Comparison of ENCODE assay signal across 8 mouse cellular contexts in genomic region chr4:138922131-138922459, GRCm38 (mm10). TPM values are rescaled to one million over a fixed set of nuclear protein-coding genes. Genes with fewer than 3 reads are reported as not detected.
A peak's percentile ranks its signal among the peaks of the same experiment; 100 is the strongest.
DNase-seq lines count a peak whose midpoint lies in the region; ATAC-seq and TF ChIP-seq lines count a peak whose summit lies in the region.

No protein-coding gene starts in this region.

- H3K4me3 ChIP-seq in ES-Bruce4 (ENCODE audit: low read depth, low read length): peak overlapping the region; percentile 38
- peak overlapping the region; percentile 16 for H3K4me3 ChIP-seq in forebrain, embryonic 14.5 days (ENCODE audit: low read depth, low read length)
- no peak overlapping the region for H3K4me3 ChIP-seq in liver, embryonic 15.5 days (replicated peaks)
- peak overlapping the region; percentile 21 for H3K4me3 ChIP-seq in neural tube, embryonic 13.5 days

- peak; percentile 81 for ATAC-seq in forebrain, embryonic 14.5 days
- no peak for ATAC-seq in liver, embryonic 15.5 days (ENCODE audit: insufficient read depth)
- peak; percentile 90 for ATAC-seq in neural tube, embryonic 13.5 days (ENCODE audit: low read depth)

- TF ChIP-seq POLR2A in ES-Bruce4 (IDR thresholded peaks at IDR 0.05; ENCODE audit: insufficient read depth, low read length): no peak

- no peak overlapping the region for H3K9ac ChIP-seq in ES-Bruce4 (ENCODE audit: low read depth, poor library complexity, severe bottlenecking)
- no peak overlapping the region for H3K9ac ChIP-seq in forebrain, embryonic 14.5 days (ENCODE audit: low read length)
- no peak overlapping the region for H3K9ac ChIP-seq in liver, embryonic 15.5 days
- peak overlapping the region; percentile 27; the same call in 1 of the 2 replicates for H3K9ac ChIP-seq in neural tube, embryonic 13.5 days

- H3K4me2 ChIP-seq in forebrain, embryonic 14.5 days (ENCODE audit: low read length): peak overlapping the region; percentile 47
- 0 out of 2 replicates have a peak overlapping the region, but pooled peaks have one; percentile 25 for H3K4me2 ChIP-seq in liver, embryonic 15.5 days
- H3K4me2 ChIP-seq in neural tube, embryonic 13.5 days: peak overlapping the region; percentile 51

- no peaks in the 10 kb centered on the region for H3K9me3 ChIP-seq in ES-Bruce4 (replicated peaks; ENCODE audit: control insufficient read depth, insufficient read depth, low read length, poor library complexity, severe bottlenecking)
- H3K9me3 ChIP-seq in forebrain, embryonic 14.5 days (replicated peaks; ENCODE audit: control insufficient read depth, low read length): no peaks in the 10 kb centered on the region
- H3K9me3 ChIP-seq in liver, embryonic 15.5 days (replicated peaks): no peaks in the 10 kb centered on the region
- 0 out of 2 replicates have a peak, but pooled peaks cover 3% of the 10 kb centered on the region for H3K9me3 ChIP-seq in neural tube, embryonic 13.5 days

- H3K36me3 ChIP-seq in ES-Bruce4 (ENCODE audit: control insufficient read depth, insufficient read depth, low read length, poor library complexity, severe bottlenecking): no peaks in the 10 kb centered on the region
- H3K36me3 ChIP-seq in forebrain, embryonic 14.5 days (ENCODE audit: control insufficient read depth, insufficient read depth, low read length): no peaks in the 10 kb centered on the region
- H3K36me3 ChIP-seq in liver, embryonic 15.5 days (replicated peaks): no peaks in the 10 kb centered on the region
- H3K36me3 ChIP-seq in neural tube, embryonic 13.5 days: no peaks in the 10 kb centered on the region

- DNase-seq in cerebellum, adult 11 months: peak; percentile 83
- DNase-seq in forebrain, embryonic 14.5 days (ENCODE audit: low spot score): peak; percentile 96
- peak; percentile 96 to 99 for DNase-seq in heart, postnatal 10 days
- peak; percentile 97 to 98 for DNase-seq in kidney, postnatal 4 days
- peak; percentile 78 for DNase-seq in telencephalon, adult 2 months (ENCODE audit: low read depth, low spot score)

- peak; percentile 99 for TF ChIP-seq CTCF in ES-Bruce4 (IDR thresholded peaks at IDR 0.05; ENCODE audit: low read depth, low read length)

- H3K4me1 ChIP-seq in ES-Bruce4 (ENCODE audit: control insufficient read depth, insufficient read depth, low read length): no peaks in the 10 kb centered on the region
- H3K4me1 ChIP-seq in forebrain, embryonic 14.5 days (ENCODE audit: control insufficient read depth, insufficient read depth, low read length): no peaks in the 10 kb centered on the region
- H3K4me1 ChIP-seq in liver, embryonic 15.5 days (replicated peaks): peaks cover 3% of the 10 kb centered on the region; the same call in 1 of the 2 replicates
- peaks cover 32% of the 10 kb centered on the region for H3K4me1 ChIP-seq in neural tube, embryonic 13.5 days (replicated peaks)

- WGBS in forebrain, embryonic 14.5 days: under 1% methylated on average over 11 of the region's 11 CpGs
- 2% methylated on average over 11 of the region's 11 CpGs for WGBS in liver, embryonic 15.5 days (ENCODE audit: insufficient replicate concordance)
- WGBS in neural tube, embryonic 13.5 days: 2% methylated on average over 11 of the region's 11 CpGs

- H3K27ac ChIP-seq in ES-Bruce4 (ENCODE audit: insufficient read depth, low read length): no peak overlapping the region
- H3K27ac ChIP-seq in forebrain, embryonic 14.5 days (ENCODE audit: low read depth, low read length): no peak overlapping the region
- no peak overlapping the region for H3K27ac ChIP-seq in liver, embryonic 15.5 days (replicated peaks)
- peak overlapping the region; percentile 50 for H3K27ac ChIP-seq in neural tube, embryonic 13.5 days (replicated peaks)

- H3K27me3 ChIP-seq in ES-Bruce4 (ENCODE audit: control insufficient read depth, insufficient read depth, low read length, poor library complexity, severe bottlenecking): no peaks in the 10 kb centered on the region
- H3K27me3 ChIP-seq in forebrain, embryonic 14.5 days (replicated peaks; ENCODE audit: control insufficient read depth, insufficient read depth, low read length): no peaks in the 10 kb centered on the region
- H3K27me3 ChIP-seq in liver, embryonic 15.5 days: peaks cover 12% of the 10 kb centered on the region
- H3K27me3 ChIP-seq in neural tube, embryonic 13.5 days: no peaks in the 10 kb centered on the region

- intact Hi-C loops in heart, postnatal 10 days (cut with DNase I): loop anchor here (1.0 kb wide), 2 partner anchors 79 to 156 kb away; no protein-coding TSS in a partner anchor

- 0 out of 2 replicates have a peak, but pooled peaks have one; percentile 4 for TF ChIP-seq EP300 in ES-Bruce4 (IDR thresholded peaks at IDR 0.05; ENCODE audit: insufficient read depth, low read depth, low read length)

RNA-seq across cellular contexts. Expression of gene Otud3, which starts 8.3 kb away (rescaled TPM):
- 8.7 and 9.2 TPM in 2 replicates for polyA plus RNA-seq in ES-Bruce4 (2011; ENCODE audit: insufficient read depth, insufficient read length, low read depth, missing spikeins)
- 2.3 and 2.4 TPM in 2 replicates for polyA plus RNA-seq in forebrain, embryonic 14.5 days (2014; fragmentation: Nextera tagmentation; extraction: Ambion mirVana)
- total RNA-seq in heart, postnatal 10 days (2021): 1 to 10 TPM; 8.7 to 9.2 TPM
- 1.4 and 1.6 TPM in 2 replicates for polyA plus RNA-seq in liver, embryonic 15.5 days (2015; fragmentation: Nextera tagmentation; extraction: Ambion mirVana)
- 3.0 and 3.7 TPM in 2 replicates for polyA plus RNA-seq in neural tube, embryonic 13.5 days (2015; fragmentation: Nextera tagmentation; extraction: Ambion mirVana)

RNA-seq across cellular contexts. Expression of gene Pla2g2e, which starts 44.4 kb away (rescaled TPM):
- polyA plus RNA-seq in ES-Bruce4 (2011; ENCODE audit: insufficient read depth, insufficient read length, low read depth, missing spikeins): 1.2 TPM in 1 of 2 replicates, not detected in the other
- not detected in 2 replicates for polyA plus RNA-seq in forebrain, embryonic 14.5 days (2014; fragmentation: Nextera tagmentation; extraction: Ambion mirVana)
- total RNA-seq in heart, postnatal 10 days (2021): 1 to 10 TPM in 1 of 2 experiments, under 1 TPM in 1; 0.84 to 3.1 TPM
- polyA plus RNA-seq in liver, embryonic 15.5 days (2015; fragmentation: Nextera tagmentation; extraction: Ambion mirVana): not detected in 2 replicates
- not detected in 2 replicates for polyA plus RNA-seq in neural tube, embryonic 13.5 days (2015; fragmentation: Nextera tagmentation; extraction: Ambion mirVana)

RNA-seq across cellular contexts. Expression of gene Rnf186, which starts 44.8 kb away (rescaled TPM):
- polyA plus RNA-seq in ES-Bruce4 (2011; ENCODE audit: insufficient read depth, insufficient read length, low read depth, missing spikeins): not detected in 2 replicates
- polyA plus RNA-seq in forebrain, embryonic 14.5 days (2014; fragmentation: Nextera tagmentation; extraction: Ambion mirVana): not detected in 2 replicates
- total RNA-seq in heart, postnatal 10 days (2021): not detected
- 0.33 and 0.82 TPM in 2 replicates for polyA plus RNA-seq in liver, embryonic 15.5 days (2015; fragmentation: Nextera tagmentation; extraction: Ambion mirVana)
- not detected in 2 replicates for polyA plus RNA-seq in neural tube, embryonic 13.5 days (2015; fragmentation: Nextera tagmentation; extraction: Ambion mirVana)

RNA-seq across cellular contexts. Expression of gene Gm13030, which starts 48.3 kb away (rescaled TPM):
- not detected in 2 replicates for polyA plus RNA-seq in ES-Bruce4 (2011; ENCODE audit: insufficient read depth, insufficient read length, low read depth, missing spikeins)
- polyA plus RNA-seq in forebrain, embryonic 14.5 days (2014; fragmentation: Nextera tagmentation; extraction: Ambion mirVana): not detected in 2 replicates
- total RNA-seq in heart, postnatal 10 days (2021): not detected
- not detected in 2 replicates for polyA plus RNA-seq in liver, embryonic 15.5 days (2015; fragmentation: Nextera tagmentation; extraction: Ambion mirVana)
- not detected in 2 replicates for polyA plus RNA-seq in neural tube, embryonic 13.5 days (2015; fragmentation: Nextera tagmentation; extraction: Ambion mirVana)

RNA-seq across cellular contexts. Expression of gene Tmco4, which starts 50.6 kb away (rescaled TPM):
- polyA plus RNA-seq in ES-Bruce4 (2011; ENCODE audit: insufficient read depth, insufficient read length, low read depth, missing spikeins): 3.0 and 3.9 TPM in 2 replicates
- polyA plus RNA-seq in forebrain, embryonic 14.5 days (2014; fragmentation: Nextera tagmentation; extraction: Ambion mirVana): 0.68 and 0.70 TPM in 2 replicates
- 10 to 100 TPM; 12.7 to 13.9 TPM for total RNA-seq in heart, postnatal 10 days (2021)
- 2.9 and 3.8 TPM in 2 replicates for polyA plus RNA-seq in liver, embryonic 15.5 days (2015; fragmentation: Nextera tagmentation; extraction: Ambion mirVana)
- 0.80 and 1.2 TPM in 2 replicates for polyA plus RNA-seq in neural tube, embryonic 13.5 days (2015; fragmentation: Nextera tagmentation; extraction: Ambion mirVana)
